Mouse (Mus musculus) limb, embryonic 12.5 days (tissue): Measurements from ENCODE around the gene Bcor. TPM values are rescaled to one million over a fixed set of nuclear protein-coding genes. Genes with fewer than 3 reads are reported as not detected.
A peak's percentile ranks its signal among the peaks of the same experiment; 100 is the strongest.

ENCODE experiments used
- ATAC-seq: fragments of 200-750 bp; cut with Nextera tagmentation; 2 replicates; pipeline ENCODE4 v1.8.0; 2017; ENCODE audit warnings: low read depth, moderate TSS enrichment; ENCODE audit not compliant: insufficient number of reproducible peaks, insufficient read depth, low FRiP score, low TSS enrichment
- H3K27ac ChIP-seq: fragments of 300-500 bp; sonication (generic); 2 replicates; pipeline ENCODE4 v1.5.1; 2016; ENCODE audit warnings: mild to moderate bottlenecking, moderate library complexity
- H3K27me3 ChIP-seq: fragments of 300-500 bp; sonication (generic); 2 replicates; pipeline ENCODE4 v1.6.1; 2016; ENCODE audit warnings: mild to moderate bottlenecking, moderate library complexity
- H3K36me3 ChIP-seq: fragments of 300-500 bp; sonication (generic); 2 replicates; pipeline ENCODE4 v1.6.1; 2016; ENCODE audit warnings: mild to moderate bottlenecking, moderate library complexity
- H3K4me1 ChIP-seq: fragments of 300-500 bp; sonication (generic); replicated peaks from 2 replicates; pipeline ENCODE4 v1.6.1; 2016
- H3K4me2 ChIP-seq: fragments of 300-500 bp; sonication (generic); 2 replicates; pipeline ENCODE4 v1.6.1; 2016; ENCODE audit warnings: mild to moderate bottlenecking, moderate library complexity
- H3K4me3 ChIP-seq: fragments of 300-500 bp; sonication (generic); replicated peaks from 2 replicates; pipeline ENCODE4 v1.5.1; 2016; ENCODE audit warnings: mild to moderate bottlenecking
- H3K9ac ChIP-seq: fragments of 300-500 bp; sonication (generic); replicated peaks from 2 replicates; pipeline ENCODE4 v1.6.1; 2016; ENCODE audit warnings: mild to moderate bottlenecking, moderate library complexity
- H3K9me3 ChIP-seq: fragments of 300-500 bp; sonication (generic); 2 replicates; pipeline ENCODE4 v1.6.1; 2016; ENCODE audit warnings: mild to moderate bottlenecking, moderate library complexity
- WGBS: fragments of 180-500 bp; shearing (Covaris S2); methylation state at CpG from one replicate; pipeline ENCODE4 v1.1.7; 2016; 5-methylcytosine and 5-hydroxymethylcytosine counted together
- polyA plus RNA-seq: library from polyadenylated mRNA; unstranded; fragments of >200 nt; fragmentation: Nextera tagmentation; extraction: Ambion mirVana; gene quantifications from 2 replicates; pipeline ENCODE4 v1.2.1, GENCODE M21; 2016

Gene Bcor
- polyA plus RNA-seq, 1 experiment from 2014 or later, result 25.6 TPM

DNA sequence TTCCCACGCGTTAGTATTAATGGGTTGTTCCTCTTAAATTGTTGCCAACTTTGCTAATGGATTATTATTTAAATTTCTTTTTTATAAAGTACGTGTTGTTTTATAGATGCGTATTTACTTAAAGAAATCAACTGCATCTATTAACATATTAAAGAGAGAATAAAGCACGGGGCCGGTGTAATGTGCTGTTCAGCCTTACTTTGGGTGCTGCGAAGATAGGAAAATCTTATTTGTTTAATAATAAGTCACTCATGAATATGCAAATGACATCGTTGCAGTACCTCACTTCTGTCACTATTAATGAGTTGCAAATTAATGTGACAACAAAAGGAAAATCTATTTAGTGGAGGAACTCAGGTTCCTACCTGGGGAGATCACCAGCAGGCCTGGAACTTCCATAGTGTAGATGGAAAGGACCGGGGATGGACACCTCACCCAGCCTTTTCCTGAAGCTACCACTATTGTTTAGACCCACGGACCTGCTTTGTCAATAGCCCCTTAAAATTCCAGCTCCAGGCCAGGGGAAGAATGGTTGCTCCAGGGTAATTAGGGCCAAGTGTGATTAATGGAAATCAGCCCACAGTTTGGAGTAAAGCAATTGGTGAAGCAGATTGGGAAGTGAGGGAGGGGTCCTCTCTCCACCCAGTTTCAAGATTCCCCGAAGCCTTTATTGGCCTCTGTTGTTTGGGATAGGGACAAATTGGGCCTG lies 152.2 kb downstream of the Bcor start:
- Histone ChIP-seq H3K4me1 (peaks cover 32% of the 10 kb centered on the region), H3K36me3 (no peaks in the 10 kb centered on the region), H3K9me3 (no peaks in the 10 kb centered on the region), H3K4me3 (no peak overlapping the region), H3K4me2 (peak overlapping the region; percentile 63), H3K27ac (no peak overlapping the region), H3K9ac (no peak overlapping the region), H3K27me3 (peaks cover 69% of the 10 kb centered on the region)
- ATAC-seq, result no peak
- WGBS, result 9% methylated on average over 11 of the region's 11 CpGs

GRCm38 (mm10) chrX:12006882-12007753 lies 153.0 kb downstream of the Bcor start:
- peak overlapping the region; percentile 91 for H3K27ac ChIP-seq
- ATAC-seq, result peak; percentile 69
- H3K9ac ChIP-seq, result peak overlapping the region; percentile 66
- H3K4me3 ChIP-seq, result peak overlapping the region; percentile 41
- peaks cover 41% of the 10 kb centered on the region for H3K4me1 ChIP-seq
- whole genome bisulfite sequencing, result 3% methylated on average over 36 of the region's 75 CpGs
- H3K9me3 ChIP-seq, result no peaks in the 10 kb centered on the region
- no peaks in the 10 kb centered on the region for H3K36me3 ChIP-seq
- peak overlapping the region; percentile 63 for H3K4me2 ChIP-seq
- H3K27me3 ChIP-seq, result peaks cover 78% of the 10 kb centered on the region

- peaks cover 86% of the 10 kb centered on the region for H3K27me3 ChIP-seq
- peak overlapping the region; percentile 41 for H3K4me3 ChIP-seq
- H3K9me3 ChIP-seq, result no peaks in the 10 kb centered on the region
- peak; percentile 24; the same call in 1 of the 2 replicates for ATAC-seq
- H3K4me2 ChIP-seq, result peak overlapping the region; percentile 63
- WGBS, result 2% methylated on average over 43 of the region's 57 CpGs
- H3K9ac ChIP-seq, result peak overlapping the region; percentile 66
- H3K36me3 ChIP-seq, result no peaks in the 10 kb centered on the region
- H3K4me1 ChIP-seq, result peaks cover 50% of the 10 kb centered on the region
- peak overlapping the region; percentile 91 for H3K27ac ChIP-seq
Measured at GRCm38 (mm10) chrX:12006031-12006881, 153.9 kb downstream of the Bcor start.

DNA sequence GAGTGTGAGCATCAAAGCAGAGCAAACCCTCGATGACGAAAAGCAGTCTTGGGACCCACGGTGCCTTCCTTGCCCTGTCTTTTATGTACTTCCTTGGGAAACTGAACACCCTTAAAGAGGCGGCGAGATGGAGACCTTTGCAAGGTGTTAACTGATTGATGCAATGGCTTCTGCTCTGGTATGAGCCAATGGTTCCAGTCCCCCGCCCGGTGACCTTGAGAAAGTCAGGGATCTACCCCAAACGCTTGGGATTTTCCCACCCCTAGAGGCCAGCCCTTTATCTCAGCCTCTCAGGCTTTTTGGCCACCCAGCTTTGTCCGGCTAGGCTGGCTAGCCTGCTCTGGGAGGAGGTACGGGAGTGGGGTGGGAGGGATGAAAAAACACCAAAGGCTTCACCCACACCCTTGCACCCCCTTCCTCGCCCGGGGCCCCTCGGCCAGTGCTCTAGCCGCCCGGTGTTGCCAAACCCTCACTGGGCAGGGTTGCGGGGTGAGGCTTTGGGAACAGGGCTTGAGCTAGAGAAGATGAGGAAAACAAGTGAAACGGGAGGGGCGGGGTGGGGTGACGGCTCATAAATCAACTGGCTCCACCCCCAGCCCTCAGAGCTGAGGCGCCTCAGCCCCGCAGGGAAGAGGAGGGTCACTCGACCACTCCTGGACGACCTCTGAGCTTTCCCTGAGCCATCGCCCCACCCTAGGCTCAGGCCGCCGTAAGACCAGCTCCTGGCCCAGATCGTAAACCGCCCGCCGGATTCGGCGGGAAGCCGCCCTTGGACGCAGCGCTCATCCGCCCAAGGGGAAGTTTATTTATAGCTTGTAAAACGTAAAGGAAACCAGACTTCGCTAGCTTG lies 154.7 kb downstream of the Bcor start:
- H3K9me3 ChIP-seq, result no peaks in the 10 kb centered on the region
- peak overlapping the region; percentile 66; the same call in 1 of the 2 replicates for H3K9ac ChIP-seq
- peak overlapping the region; percentile 63 for H3K4me2 ChIP-seq
- 3% methylated on average over 38 of the region's 38 CpGs for WGBS
- H3K4me3 ChIP-seq, result peak overlapping the region; percentile 41
- peak; percentile 9; the same call in 1 of the 2 replicates for ATAC-seq
- H3K4me1 ChIP-seq, result peaks cover 57% of the 10 kb centered on the region
- H3K27ac ChIP-seq, result peak overlapping the region; percentile 91
- peaks cover 90% of the 10 kb centered on the region for H3K27me3 ChIP-seq
- no peaks in the 10 kb centered on the region for H3K36me3 ChIP-seq

- 8% methylated on average over 16 of the region's 16 CpGs for WGBS
- peaks cover 67% of the 10 kb centered on the region for H3K4me1 ChIP-seq
- no peak for ATAC-seq
Measured at GRCm38 (mm10) chrX:12004416-12004815, 155.7 kb downstream of the Bcor start.

GRCm38 (mm10) chrX:12003947-12004346 lies 156.2 kb downstream of the Bcor start:
- 19% methylated on average over 6 of the region's 6 CpGs for WGBS
- Histone ChIP-seq H3K4me3 (no peak overlapping the region), H3K9ac (no peak overlapping the region), H3K27ac (no peak overlapping the region), H3K4me2 (no peak overlapping the region), H3K9me3 (no peaks in the 10 kb centered on the region), H3K4me1 (peaks cover 68% of the 10 kb centered on the region), H3K27me3 (peaks cover 96% of the 10 kb centered on the region), H3K36me3 (no peaks in the 10 kb centered on the region)
- no peak for ATAC-seq

More at GRCm38 (mm10) chrX:12004416-12004815, 155.7 kb downstream of the Bcor start:
- H3K4me3 ChIP-seq, result no peak overlapping the region
- H3K27ac ChIP-seq, result no peak overlapping the region
- no peaks in the 10 kb centered on the region for H3K36me3 ChIP-seq
- peaks cover 96% of the 10 kb centered on the region for H3K27me3 ChIP-seq
- H3K9me3 ChIP-seq, result no peaks in the 10 kb centered on the region
- H3K9ac ChIP-seq, result no peak overlapping the region
- no peak overlapping the region for H3K4me2 ChIP-seq

GRCm38 (mm10) chrX:12003539-12003938 lies 156.6 kb downstream of the Bcor start:
- H3K9me3 ChIP-seq, result no peaks in the 10 kb centered on the region
- 4% methylated on average over 1 of the region's 1 CpGs for WGBS
- H3K36me3 ChIP-seq, result no peaks in the 10 kb centered on the region
- peaks cover 98% of the 10 kb centered on the region for H3K27me3 ChIP-seq
- 0 out of 2 replicates have a peak overlapping the region, but pooled peaks have one; percentile 20 for H3K27ac ChIP-seq
- no peak overlapping the region for H3K9ac ChIP-seq
- peaks cover 70% of the 10 kb centered on the region for H3K4me1 ChIP-seq
- no peak for ATAC-seq
- H3K4me3 ChIP-seq, result no peak overlapping the region
- H3K4me2 ChIP-seq, result 0 out of 2 replicates have a peak overlapping the region, but pooled peaks have one; percentile 4

DNA sequence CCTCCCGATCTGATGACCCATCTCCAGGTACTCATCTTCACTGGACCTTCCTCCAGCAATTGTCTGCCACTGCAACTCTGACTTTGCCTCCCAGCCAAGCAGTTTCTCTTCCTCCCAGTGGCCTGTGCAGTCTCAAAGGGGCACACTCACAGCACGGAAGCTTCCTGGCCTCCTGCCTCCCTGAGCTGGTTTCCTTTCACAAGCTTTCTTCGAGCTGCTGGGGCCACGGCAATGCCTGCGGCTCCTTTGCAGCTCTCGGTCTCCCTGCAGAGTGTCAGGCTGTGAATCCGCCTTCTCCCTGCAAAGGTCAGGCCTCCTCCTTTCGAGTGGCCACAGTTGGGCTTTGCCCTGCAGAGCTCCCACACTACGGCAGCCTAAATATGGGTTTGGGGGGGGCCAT lies 157.0 kb downstream of the Bcor start:
- no peak for ATAC-seq
- Histone ChIP-seq H3K9ac (no peak overlapping the region), H3K9me3 (no peaks in the 10 kb centered on the region), H3K27me3 (peaks cover 98% of the 10 kb centered on the region), H3K4me3 (no peak overlapping the region), H3K36me3 (no peaks in the 10 kb centered on the region), H3K4me2 (0 out of 2 replicates have a peak overlapping the region, but pooled peaks have one; percentile 4), H3K4me1 (peaks cover 74% of the 10 kb centered on the region), H3K27ac (peak overlapping the region; percentile 20; the same call in 1 of the 2 replicates)
- WGBS, result 10% methylated on average over 9 of the region's 9 CpGs

DNA sequence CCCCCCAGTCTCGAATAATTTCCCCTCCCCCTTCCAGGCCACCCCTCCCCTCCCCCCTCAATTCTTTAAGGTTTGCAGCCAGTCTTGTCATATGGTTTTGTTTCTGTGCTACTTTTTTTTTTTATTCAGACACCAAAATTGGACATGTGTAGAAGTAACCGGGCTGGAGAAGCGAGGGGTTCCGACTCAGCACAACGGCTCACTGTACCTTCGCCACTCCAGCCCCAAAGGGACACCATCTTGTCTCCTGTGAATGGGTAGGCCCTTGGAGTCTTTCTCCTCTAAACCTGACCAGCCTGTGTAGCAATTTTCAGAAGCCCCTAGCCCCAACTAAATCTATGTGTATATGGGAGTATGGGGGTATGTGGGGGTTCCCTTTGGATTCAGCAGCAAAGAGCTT lies 157.6 kb downstream of the Bcor start:
- H3K9me3 ChIP-seq, result no peaks in the 10 kb centered on the region
- no peak overlapping the region for H3K9ac ChIP-seq
- ATAC-seq, result no peak
- H3K36me3 ChIP-seq, result no peaks in the 10 kb centered on the region
- no peak overlapping the region for H3K4me3 ChIP-seq
- H3K27ac ChIP-seq, result peak overlapping the region; percentile 20; the same call in 1 of the 2 replicates
- 0 out of 2 replicates have a peak overlapping the region, but pooled peaks have one; percentile 4 for H3K4me2 ChIP-seq
- WGBS, result 14% methylated on average over 6 of the region's 6 CpGs
- peaks cover 100% of the 10 kb centered on the region for H3K27me3 ChIP-seq
- peaks cover 74% of the 10 kb centered on the region for H3K4me1 ChIP-seq

GRCm38 (mm10) chrX:12001969-12002368 lies 158.2 kb downstream of the Bcor start:
- no peak overlapping the region for H3K9ac ChIP-seq
- 10% methylated on average over 3 of the region's 3 CpGs for WGBS
- H3K27ac ChIP-seq, result no peak overlapping the region
- peaks cover 74% of the 10 kb centered on the region for H3K4me1 ChIP-seq
- no peak overlapping the region for H3K4me2 ChIP-seq
- no peaks in the 10 kb centered on the region for H3K36me3 ChIP-seq
- no peak for ATAC-seq
- no peaks in the 10 kb centered on the region for H3K9me3 ChIP-seq
- H3K27me3 ChIP-seq, result peaks cover 100% of the 10 kb centered on the region
- no peak overlapping the region for H3K4me3 ChIP-seq
